Mouse (Mus musculus): ENCODE measurements around the gene Hat1. TPM values are rescaled to one million over a fixed set of nuclear protein-coding genes. Genes with fewer than 3 reads are reported as not detected.

Gene Hat1
- 101 TPM for polyA plus RNA-seq (2014; fragmentation: Illumina TruSeq; extraction: RNeasy Lipid Tissue Mini Kit (QIAGEN cat#74804); ENCODE audit: low replicate concordance)

GRCm38 (mm10) chr2:71388951-71389763 lies at the start of gene Hat1:
Gene Hat1 (plus strand): TSS chr2:71388958.

DNA sequence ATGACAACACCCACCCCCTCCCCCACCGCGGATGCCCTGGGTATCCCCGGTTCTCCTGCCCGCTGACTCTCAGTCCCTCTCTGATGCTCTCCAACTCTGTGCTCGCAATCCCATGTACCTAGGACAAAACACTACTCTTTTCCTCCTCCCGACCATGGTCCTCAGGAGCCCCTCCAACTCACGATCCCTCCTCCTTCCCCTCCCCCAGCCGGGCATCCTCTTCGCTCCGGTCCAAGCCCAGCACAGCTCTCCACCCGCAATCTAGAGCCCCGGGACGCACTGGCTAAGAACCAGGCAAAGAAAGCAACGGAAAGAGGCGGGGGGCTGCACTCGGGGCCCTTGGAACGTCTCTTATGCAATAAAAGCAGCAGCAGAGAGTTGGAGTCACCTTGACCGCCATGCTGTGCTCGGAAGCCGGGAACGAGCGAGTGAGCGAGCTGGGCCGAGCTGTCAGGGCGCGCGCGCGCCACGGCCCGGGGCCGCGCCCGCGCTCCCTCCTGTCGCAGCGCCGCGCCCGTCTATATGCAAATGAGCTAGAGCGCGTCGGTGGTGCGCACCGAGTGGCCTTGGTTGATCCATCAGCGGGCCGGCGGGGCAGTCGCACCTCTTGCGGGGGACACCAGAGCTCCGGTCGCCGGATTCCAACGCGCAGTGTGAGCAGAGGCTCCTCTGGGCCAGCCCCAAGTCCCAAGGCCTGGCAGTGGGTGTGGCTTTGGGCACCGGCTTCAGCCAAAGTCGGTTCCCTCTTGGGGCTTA lies 21.5 kb upstream of the Hat1 start, which contains the start of gene Slc25a12:
TSS of gene Slc25a12 (minus strand) at position 625 of the 756 bp plus-strand sequence.

DNA sequence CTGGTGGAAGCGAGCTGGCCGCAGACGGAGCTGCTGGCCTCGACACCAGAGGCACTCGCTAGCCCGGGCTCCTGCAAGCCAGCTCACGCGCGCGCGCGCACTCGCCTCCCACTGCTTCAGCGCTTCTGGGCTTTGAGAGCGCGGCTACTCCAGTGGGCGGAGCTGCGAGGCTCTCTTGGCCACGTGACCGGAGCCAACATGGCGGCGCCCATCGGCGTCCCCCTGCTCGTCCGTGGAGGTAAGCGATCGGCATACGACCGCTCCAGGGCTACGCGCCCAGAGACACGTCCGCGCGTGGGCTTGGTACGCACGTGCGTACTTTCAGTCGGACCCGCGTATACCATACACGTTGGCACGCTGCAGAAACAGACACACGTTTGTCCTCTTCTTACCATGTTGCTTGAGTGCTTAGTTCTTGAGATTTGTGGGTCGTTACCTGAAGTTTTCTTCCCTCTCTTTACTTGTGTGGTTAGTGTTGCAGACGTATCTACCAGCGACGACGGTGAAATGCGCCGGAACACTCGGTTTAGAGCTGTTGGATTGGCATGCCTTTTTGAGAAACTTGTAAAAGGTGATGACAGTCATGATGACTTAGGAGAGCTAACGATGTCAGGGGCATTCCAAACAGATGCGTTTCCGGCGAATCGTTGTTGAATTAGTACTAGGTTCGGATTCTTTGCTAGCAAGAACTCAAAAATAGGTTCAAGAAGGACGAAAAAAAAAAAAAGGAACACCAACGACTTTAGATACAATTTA lies 64.6 kb downstream of the Hat1 start, which contains the start of gene Metap1d:
TSS of gene Metap1d (plus strand) at position 116 of the 756 bp plus-strand sequence.

Other genes starting within 250 kb of the Hat1 start
- gene Dync1i2, start 177.3 kb upstream of the Hat1 start, polyA plus RNA-seq (2014; fragmentation: Illumina TruSeq; extraction: RNeasy Lipid Tissue Mini Kit (QIAGEN cat#74804); ENCODE audit: low replicate concordance), result 173 TPM
- gene Slc25a12, start 21.2 kb upstream of the Hat1 start, polyA plus RNA-seq (2014; fragmentation: Illumina TruSeq; extraction: RNeasy Lipid Tissue Mini Kit (QIAGEN cat#74804); ENCODE audit: low replicate concordance), result 3.5 TPM
- 21.2 TPM for gene Metap1d, start 64.3 kb downstream of the Hat1 start, polyA plus RNA-seq (2014; fragmentation: Illumina TruSeq; extraction: RNeasy Lipid Tissue Mini Kit (QIAGEN cat#74804); ENCODE audit: low replicate concordance)
- gene Dlx1, start 139.2 kb downstream of the Hat1 start, polyA plus RNA-seq (2014; fragmentation: Illumina TruSeq; extraction: RNeasy Lipid Tissue Mini Kit (QIAGEN cat#74804); ENCODE audit: low replicate concordance), result 0.37 TPM
- not detected for gene Dlx2, start 157.8 kb downstream of the Hat1 start, polyA plus RNA-seq (2014; fragmentation: Illumina TruSeq; extraction: RNeasy Lipid Tissue Mini Kit (QIAGEN cat#74804); ENCODE audit: low replicate concordance)